Mouse (Mus musculus) liver, postnatal 0 days (tissue): ENCODE measurements at regions not wholly inside any gene's neighbourhood (a gene's known extent, or its start where the extent isn't known, plus 50 kb on each side); places are given as distances from the start of the nearest gene placed in this dataset.

Experiments
- CTCF ChIP-seq: sonication (generic); IDR thresholded peaks from 2 replicates; pipeline ENCODE4 v1.5.1; 2016; ENCODE audit warnings: antibody characterized with exemption, low read depth
- EP300 ChIP-seq: IDR thresholded peaks from 2 replicates; pipeline ENCODE4 v1.6.1; 2016; ENCODE audit warnings: antibody characterized with exemption, low read depth, mild to moderate bottlenecking

GRCm38 (mm10) chr5:39076555-39077178, 200.1 kb upstream of the Clnk start:
- TF ChIP-seq CTCF: no peak
- TF ChIP-seq EP300: no peak
